Comparison of ENCODE assay signal across 11 mouse cellular contexts in the genomic region with DNA sequence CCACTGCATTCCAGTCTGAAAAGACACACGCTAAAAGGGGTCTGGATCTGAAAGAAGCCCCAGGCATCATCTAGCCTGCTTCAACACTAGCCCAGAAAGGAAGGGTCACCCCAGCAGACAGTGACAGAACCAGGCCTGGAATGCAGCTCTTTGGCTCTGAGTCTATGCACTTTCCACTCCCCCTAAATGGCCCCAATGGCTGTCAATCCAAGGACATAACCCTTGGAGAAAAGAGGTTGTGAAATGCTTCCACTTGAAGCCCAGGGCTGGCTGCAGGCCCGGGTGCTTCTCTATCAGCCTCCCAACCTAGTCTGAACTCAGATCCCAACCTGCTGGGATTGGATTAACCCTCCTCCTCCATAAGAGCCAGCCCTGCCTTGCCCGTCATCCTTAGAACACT.
DNase-seq lines count a peak whose midpoint lies in the region; ATAC-seq and TF ChIP-seq lines count a peak whose summit lies in the region.
"Had no signal": no experiment of that assay in that cellular context is flagged by ENCODE, and none has a peak within 500 bp of the region (broad histone marks: within the 10 kb centered on the region; RNA-seq: fewer than 3 reads in every experiment).

No protein-coding gene starts in this region.

- DNase-seq in kidney, postnatal 14 days, result peak; percentile 26
- peak; percentile 81 for DNase-seq in gastrocnemius, adult 2 months
- peak; percentile 87 for DNase-seq in lung, postnatal 36 days
- DNase-seq in thymus, postnatal 25 days, result no peak
- no peak for DNase-seq in T-cell, adult 2 months (ENCODE audit: low spot score)
- no peak for DNase-seq in frontal cortex, postnatal 10 days (ENCODE audit: low spot score in 2 of 2)
- DNase-seq: cerebellum, adult 9-11 months; right cerebral cortex, postnatal 25 days had no signal

- no peak for TF ChIP-seq CTCF in gastrocnemius, adult 2 months (IDR thresholded peaks at IDR 0.05)

- no peaks in the 10 kb centered on the region for H3K27me3 ChIP-seq in kidney, embryonic 16.5 days (ENCODE audit: insufficient read depth, low read length)
- H3K27me3 ChIP-seq in heart, embryonic 16.5 days (ENCODE audit: control insufficient read depth, insufficient read depth, low read length), result no peaks in the 10 kb centered on the region

- no peak overlapping the region for H3K9ac ChIP-seq in kidney, embryonic 16.5 days (replicated peaks; ENCODE audit: low read length)
- no peak overlapping the region for H3K9ac ChIP-seq in heart, embryonic 16.5 days (ENCODE audit: low read length)

- H3K4me3 ChIP-seq in kidney, embryonic 16.5 days (ENCODE audit: low read length), result no peak overlapping the region
- no peak overlapping the region; the same call in 1 of the 2 replicates for H3K4me3 ChIP-seq in gastrocnemius, adult 2 months
- no peak overlapping the region for H3K4me3 ChIP-seq in heart, embryonic 16.5 days (ENCODE audit: low read length)
- H3K4me3 ChIP-seq: megakaryocyte, embryonic 14.5 days had no signal

- no peaks in the 10 kb centered on the region for H3K4me1 ChIP-seq in kidney, embryonic 16.5 days (ENCODE audit: insufficient read depth, low read length)
- H3K4me1 ChIP-seq in heart, embryonic 16.5 days (ENCODE audit: control insufficient read depth, insufficient read depth, low read length), result peaks cover 12% of the 10 kb centered on the region
- H3K4me1 ChIP-seq: megakaryocyte, embryonic 14.5 days had no signal

- intact Hi-C loops in gastrocnemius, adult 2 months (cut with DNase I), result no loop called here

- 67% methylated on average over 3 of the region's 3 CpGs for WGBS in kidney, embryonic 16.5 days
- WGBS in heart, embryonic 16.5 days, result 32% methylated on average over 3 of the region's 3 CpGs

- H3K27ac ChIP-seq in kidney, embryonic 16.5 days (ENCODE audit: low read length), result no peak overlapping the region
- H3K27ac ChIP-seq in gastrocnemius, adult 2 months, result peak overlapping the region; percentile 83
- peak overlapping the region; percentile 46 for H3K27ac ChIP-seq in heart, embryonic 16.5 days (ENCODE audit: low read length)

- no peak overlapping the region for H3K4me2 ChIP-seq in kidney, embryonic 16.5 days (replicated peaks; ENCODE audit: low read depth, low read length)
- H3K4me2 ChIP-seq in heart, embryonic 16.5 days (ENCODE audit: low read depth, low read length), result no peak overlapping the region

- no peaks in the 10 kb centered on the region for H3K9me3 ChIP-seq in kidney, embryonic 16.5 days (ENCODE audit: low read length)
- no peaks in the 10 kb centered on the region for H3K9me3 ChIP-seq in heart, embryonic 16.5 days (replicated peaks; ENCODE audit: control insufficient read depth, low read length)
- H3K9me3 ChIP-seq: megakaryocyte, embryonic 14.5 days had no signal

- no peak for ATAC-seq in kidney, embryonic 16.5 days (ENCODE audit: low FRiP score, low TSS enrichment)
- ATAC-seq in heart, embryonic 16.5 days (replicated peaks; ENCODE audit: extremely low read depth, insufficient read depth, low FRiP score), result peak; percentile 78

- H3K36me3 ChIP-seq in kidney, embryonic 16.5 days (ENCODE audit: insufficient read depth, low read length), result no peaks in the 10 kb centered on the region
- no peaks in the 10 kb centered on the region for H3K36me3 ChIP-seq in heart, embryonic 16.5 days (ENCODE audit: control insufficient read depth, insufficient read depth)

Comparison
In these comparisons a context has a peak if more than half of its experiments do, and no peak if none do; other contexts are left out.
1. DNase-seq: peak in kidney, postnatal 14 days (single experiment), gastrocnemius, adult 2 months (single experiment) and lung, postnatal 36 days (single experiment); none in thymus, postnatal 25 days (single experiment), T-cell, adult 2 months (single experiment) and frontal cortex, postnatal 10 days (0 of 2).